Mouse (Mus musculus): Measurements from ENCODE around the gene Clrn3.
"Not testable (repeated sequence)": the region's sequence is repeated elsewhere in the genome, so short reads cannot be mapped to it uniquely, and the experiment has no call there.

Gene Clrn3

GRCm38 (mm10) chr7:135528515-135528914 lies at the start of gene Clrn3:
Gene Clrn3 (minus strand): TSS chr7:135528654.
- no peak for DNase-seq (ENCODE audit: low spot score)

GRCm38 (mm10) chr7:135576329-135576728 lies 47.9 kb upstream of the Clrn3 start:
- no peak for DNase-seq (ENCODE audit: low spot score)

GRCm38 (mm10) chr7:135575319-135576069 lies 47.0 kb upstream of the Clrn3 start:
- DNase-seq (ENCODE audit: low spot score): not testable (repeated sequence)

- DNase-seq (ENCODE audit: low spot score): no peak
These were observed 43.6 kb upstream of the Clrn3 start for GRCm38 (mm10) chr7:135571951-135572559.

- no peak for DNase-seq (ENCODE audit: low spot score)
These were observed 42.9 kb upstream of the Clrn3 start for GRCm38 (mm10) chr7:135571392-135571791.

GRCm38 (mm10) chr7:135568550-135568949 lies 40.1 kb upstream of the Clrn3 start:
- DNase-seq (ENCODE audit: low spot score): no peak

GRCm38 (mm10) chr7:135567582-135567981 lies 39.1 kb upstream of the Clrn3 start:
- no peak for DNase-seq (ENCODE audit: low spot score)

GRCm38 (mm10) chr7:135566013-135566412 lies 37.6 kb upstream of the Clrn3 start:
- no peak for DNase-seq (ENCODE audit: low spot score)

GRCm38 (mm10) chr7:135564022-135564421 lies 35.6 kb upstream of the Clrn3 start:
- no peak for DNase-seq (ENCODE audit: low spot score)

- DNase-seq (ENCODE audit: low spot score): no peak
These were observed 31.8 kb upstream of the Clrn3 start for GRCm38 (mm10) chr7:135560280-135560679.

GRCm38 (mm10) chr7:135556663-135557402 lies 28.4 kb upstream of the Clrn3 start:
- no peak for DNase-seq (ENCODE audit: low spot score)

GRCm38 (mm10) chr7:135553550-135553949 lies 25.1 kb upstream of the Clrn3 start:
- DNase-seq (ENCODE audit: low spot score): no peak

GRCm38 (mm10) chr7:135551547-135551946 lies 23.1 kb upstream of the Clrn3 start:
- DNase-seq (ENCODE audit: low spot score): no peak

GRCm38 (mm10) chr7:135548434-135548833 lies 20.0 kb upstream of the Clrn3 start:
- DNase-seq (ENCODE audit: low spot score): no peak

GRCm38 (mm10) chr7:135546530-135546929 lies 18.1 kb upstream of the Clrn3 start:
- no peak for DNase-seq (ENCODE audit: low spot score)

- DNase-seq (ENCODE audit: low spot score): no peak
These were observed 17.5 kb upstream of the Clrn3 start for GRCm38 (mm10) chr7:135545957-135546356.

- DNase-seq (ENCODE audit: low spot score): no peak
These were observed 15.9 kb upstream of the Clrn3 start for GRCm38 (mm10) chr7:135544321-135544720.

GRCm38 (mm10) chr7:135543033-135543432 lies 14.6 kb upstream of the Clrn3 start:
- no peak for DNase-seq (ENCODE audit: low spot score)

- DNase-seq (ENCODE audit: low spot score): no peak
These were observed 13.8 kb upstream of the Clrn3 start for GRCm38 (mm10) chr7:135542235-135542634.

- no peak for DNase-seq (ENCODE audit: low spot score)
These were observed 11.0 kb upstream of the Clrn3 start for GRCm38 (mm10) chr7:135539429-135539828.

- no peak for DNase-seq (ENCODE audit: low spot score)
These were observed 9.7 kb upstream of the Clrn3 start for GRCm38 (mm10) chr7:135537948-135538741.

- DNase-seq (ENCODE audit: low spot score): peak; percentile 43
These were observed 9.0 kb upstream of the Clrn3 start, which contains the start of gene Ptpre for GRCm38 (mm10) chr7:135537341-135537901. Gene Ptpre (plus strand): TSS chr7:135537481.

Data from urinary bladder, postnatal 10 days (tissue).